Mouse (Mus musculus) c-Kit-positive CD71-negative TER-119-negative erythroid progenitor cells, embryonic 14.5 days (primary cell): Measurements from ENCODE around the gene Gm49630.
"Not testable (repeated sequence)": the region's sequence is repeated elsewhere in the genome, so short reads cannot be mapped to it uniquely, and the experiment has no call there.

Experiments used
- DNase-seq: peaks from one replicate; pipeline ENCODE4 v3.0.0-alpha.2; 2013; ENCODE audit warnings: low read depth

Gene Gm49630

DNA sequence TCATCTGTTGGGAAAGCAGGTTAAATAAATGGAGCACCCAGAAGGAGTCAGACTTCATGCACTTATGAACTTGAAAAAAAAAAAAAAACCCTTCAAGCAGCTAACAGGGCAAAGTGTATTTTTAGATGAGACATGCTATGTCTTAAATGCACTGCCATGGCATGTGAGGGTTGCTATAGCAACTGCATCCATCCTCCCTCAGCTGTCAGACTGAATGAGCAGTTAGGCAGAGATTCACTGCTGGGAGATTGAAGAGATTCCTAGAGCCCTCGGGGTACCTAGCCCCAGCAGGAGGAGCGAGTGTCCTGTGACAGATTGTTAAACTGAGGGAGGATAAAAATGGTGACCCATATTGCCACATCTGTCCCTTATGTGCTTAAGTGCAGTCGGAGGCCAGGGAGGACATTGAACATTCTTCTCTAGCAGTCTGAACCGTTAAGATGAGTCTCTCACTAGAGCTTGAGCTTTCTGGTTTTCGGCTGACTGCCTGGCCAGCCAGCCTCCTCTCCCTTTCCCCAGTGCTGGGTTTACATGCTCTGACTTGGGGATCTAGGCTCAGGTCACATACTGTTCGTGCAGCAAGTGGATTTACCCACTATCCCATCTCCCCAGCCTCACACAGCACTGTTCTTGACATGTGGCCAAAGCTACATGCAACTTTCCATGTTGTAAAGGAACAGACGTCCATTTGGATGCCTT, 5.0 kb downstream of the Gm49630 start:
- not testable (repeated sequence) for DNase-seq

- not testable (repeated sequence) for DNase-seq
Measured at GRCm38 (mm10) chr17:7366265-7366664, 5.5 kb downstream of the Gm49630 start.

GRCm38 (mm10) chr17:7365615-7366014, 6.2 kb downstream of the Gm49630 start:
- not testable (repeated sequence) for DNase-seq

DNA sequence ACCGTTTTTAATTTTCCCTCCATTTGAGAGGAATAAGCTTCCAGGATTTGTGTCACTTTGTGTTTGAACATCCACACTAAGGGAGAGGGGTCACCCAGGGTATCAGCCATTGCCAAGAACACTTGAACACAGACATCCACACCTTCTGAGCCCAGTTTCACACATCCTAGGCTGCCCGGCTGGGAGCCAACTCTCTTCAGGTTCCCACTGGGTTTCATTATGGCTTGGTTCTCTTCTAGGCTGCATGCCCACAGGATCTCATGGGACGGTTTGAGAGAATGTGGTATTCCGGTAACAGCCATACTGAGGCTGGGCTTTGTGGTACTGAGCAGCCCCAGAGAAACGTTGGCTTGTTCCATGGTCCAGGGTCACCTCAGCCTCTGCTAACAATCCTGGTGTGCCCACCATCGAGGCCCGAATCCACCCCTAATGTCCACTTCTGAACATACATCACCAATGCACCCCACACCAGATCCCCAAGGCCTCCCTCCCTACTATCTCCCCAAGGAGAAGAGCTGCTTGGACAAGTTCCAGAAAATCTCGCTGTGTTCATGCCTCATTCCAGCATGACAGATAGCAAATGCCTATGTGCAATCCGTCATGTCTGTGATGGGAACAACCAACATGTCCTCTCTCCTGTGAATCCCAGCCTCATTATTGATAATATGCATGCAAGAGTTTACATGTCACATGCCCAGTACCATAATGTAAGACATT, 10.9 kb downstream of the Gm49630 start:
- not testable (repeated sequence) for DNase-seq

- not testable (repeated sequence) for DNase-seq
Measured at GRCm38 (mm10) chr17:7359806-7360205, 12.0 kb downstream of the Gm49630 start.

GRCm38 (mm10) chr17:7352596-7352995, 19.2 kb downstream of the Gm49630 start, which contains the start of gene Ttll2:
TSS of gene Ttll2 (minus strand) at chr17:7352696.
- DNase-seq: not testable (repeated sequence)

DNA sequence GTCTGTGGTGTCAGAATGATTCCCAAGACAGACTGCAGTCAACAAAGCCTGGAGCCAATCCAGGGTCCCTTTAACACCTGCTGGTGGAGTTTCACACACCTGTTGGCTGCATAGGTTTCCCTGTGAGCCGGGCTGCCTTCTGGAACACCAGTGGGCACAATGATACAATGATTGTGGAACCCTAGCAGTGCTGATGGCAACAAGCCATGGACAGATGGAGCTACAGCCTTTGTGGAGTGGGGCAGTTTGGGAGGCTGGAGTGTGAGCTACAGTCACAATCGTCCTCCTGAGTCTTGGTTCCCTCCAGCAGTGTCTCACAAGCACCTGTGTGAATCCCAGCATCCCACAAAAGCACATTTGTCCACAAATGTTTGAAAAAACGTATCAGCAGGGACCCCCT, 23.0 kb downstream of the Gm49630 start:
- not testable (repeated sequence) for DNase-seq

- DNase-seq: not testable (repeated sequence)
Measured at GRCm38 (mm10) chr17:7337381-7337780, 34.4 kb downstream of the Gm49630 start.

DNA sequence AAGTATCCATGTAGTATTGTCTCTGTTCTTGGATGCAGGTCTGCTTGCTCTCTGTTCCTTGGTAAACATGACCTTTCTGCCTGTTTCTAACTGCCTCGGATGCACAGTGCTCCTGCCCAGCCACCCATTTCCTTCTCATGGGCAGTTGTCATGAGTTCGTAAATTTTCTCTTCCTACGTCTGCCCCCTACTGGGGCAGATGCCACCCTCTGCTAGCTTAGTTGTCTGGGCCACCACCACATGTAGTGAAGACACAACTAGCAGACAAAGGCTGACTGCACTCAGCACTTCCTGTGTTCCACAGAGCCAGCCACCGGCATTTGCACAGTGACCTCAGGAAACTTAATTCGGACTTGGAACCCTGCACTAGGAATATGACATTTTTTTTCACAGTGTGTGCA, 39.0 kb downstream of the Gm49630 start:
- not testable (repeated sequence) for DNase-seq

GRCm38 (mm10) chr17:7326415-7326814, 45.4 kb downstream of the Gm49630 start:
- not testable (repeated sequence) for DNase-seq

DNA sequence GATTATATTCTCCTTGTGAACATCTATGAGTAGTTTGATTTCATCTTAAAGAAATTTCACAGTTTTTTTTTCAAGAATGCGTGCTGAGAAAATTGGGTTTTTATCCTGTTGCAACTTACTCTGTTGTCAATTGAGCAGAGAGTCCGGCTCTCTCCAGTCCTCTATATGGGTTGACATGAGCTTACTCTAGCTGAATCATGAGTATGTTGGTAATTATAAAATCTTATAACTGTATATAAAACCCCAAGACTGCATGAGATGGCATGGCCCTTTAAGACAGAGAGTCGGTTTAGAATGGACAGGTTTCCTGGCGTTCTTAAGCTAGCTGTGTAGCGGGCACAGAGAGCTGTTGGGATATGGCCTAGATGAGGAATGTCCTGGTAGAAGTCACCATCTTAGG, 47.4 kb downstream of the Gm49630 start, which contains the start of gene Tcp10a:
TSS of gene Tcp10a (plus strand) at position 301 of the 400 bp plus-strand sequence.
- not testable (repeated sequence) for DNase-seq

GRCm38 (mm10) chr17:7319789-7320188, 52.0 kb downstream of the Gm49630 start:
- DNase-seq: not testable (repeated sequence)

DNA sequence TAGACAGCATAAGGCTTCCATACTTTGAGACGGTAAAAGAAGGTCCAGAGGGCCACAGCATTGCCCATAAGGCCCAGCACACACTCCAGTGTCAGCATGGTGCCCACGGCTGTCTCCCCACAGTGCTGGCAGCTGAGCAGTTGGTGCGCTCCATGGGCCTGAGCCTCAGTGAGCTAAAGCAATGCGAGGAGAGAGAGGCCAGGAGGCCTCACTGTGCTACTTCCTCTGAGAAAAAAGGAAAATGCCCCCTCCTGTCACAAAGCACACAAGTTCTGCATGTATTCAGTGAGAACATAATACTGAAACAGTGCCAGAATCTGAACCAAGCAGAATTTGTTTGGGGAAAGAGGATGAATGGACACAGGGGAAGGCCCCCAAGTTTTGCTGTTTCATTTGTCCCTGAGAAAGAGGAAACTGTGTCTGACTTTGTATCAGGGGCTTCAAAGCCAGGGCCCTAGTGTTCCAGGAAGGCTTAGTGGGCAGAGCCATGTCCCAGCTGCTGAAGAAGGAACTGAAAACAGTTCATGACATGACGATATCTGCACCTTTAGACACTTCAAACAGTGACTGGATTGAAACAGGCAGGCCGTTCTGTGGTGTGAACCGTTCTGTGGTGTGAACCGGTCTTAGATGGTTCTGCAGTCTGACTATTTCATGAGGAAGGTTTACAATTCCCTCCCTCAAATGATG, 55.9 kb downstream of the Gm49630 start:
- DNase-seq: not testable (repeated sequence)

GRCm38 (mm10) chr17:7306278-7307196, 65.2 kb downstream of the Gm49630 start:
- not testable (repeated sequence) for DNase-seq
